Mouse (Mus musculus) cortical plate, adult 2 months (tissue): ENCODE measurements at regions not wholly inside any gene's neighbourhood (a gene's known extent, or its start where the extent isn't known, plus 50 kb on each side); places are given as distances from the start of the nearest gene placed in this dataset.

Experiments
- H3K27ac ChIP-seq: fragments of 200-500 bp; 2 replicates; pipeline ENCODE4 v1.5.1; 2012; ENCODE audit warnings: low read length, control low read depth, inconsistent platforms; ENCODE audit not compliant: insufficient read depth
- H3K4me1 ChIP-seq: fragments of 200-500 bp; 2 replicates; pipeline ENCODE4 v1.6.1; 2011; ENCODE audit warnings: low read length; ENCODE audit not compliant: control insufficient read depth, insufficient read depth
- H3K4me3 ChIP-seq: fragments of 200-500 bp; 2 replicates; pipeline ENCODE4 v1.5.1; 2011; ENCODE audit warnings: mild to moderate bottlenecking, low read length, control low read depth; ENCODE audit not compliant: insufficient read depth
- CTCF ChIP-seq: fragments of 200-500 bp; IDR thresholded peaks from 2 replicates; pipeline ENCODE4 v1.5.1; 2011; ENCODE audit warnings: mild to moderate bottlenecking, control low read depth, low read length; ENCODE audit not compliant: insufficient read depth; ENCODE audit errors: extremely low read depth
- POLR2A ChIP-seq: fragments of 200-500 bp; IDR thresholded peaks from 2 replicates; pipeline ENCODE4 v1.6.1; 2011; ENCODE audit warnings: mild to moderate bottlenecking, low read length, control low read depth; ENCODE audit not compliant: insufficient read depth; ENCODE audit errors: extremely low read depth

DNA sequence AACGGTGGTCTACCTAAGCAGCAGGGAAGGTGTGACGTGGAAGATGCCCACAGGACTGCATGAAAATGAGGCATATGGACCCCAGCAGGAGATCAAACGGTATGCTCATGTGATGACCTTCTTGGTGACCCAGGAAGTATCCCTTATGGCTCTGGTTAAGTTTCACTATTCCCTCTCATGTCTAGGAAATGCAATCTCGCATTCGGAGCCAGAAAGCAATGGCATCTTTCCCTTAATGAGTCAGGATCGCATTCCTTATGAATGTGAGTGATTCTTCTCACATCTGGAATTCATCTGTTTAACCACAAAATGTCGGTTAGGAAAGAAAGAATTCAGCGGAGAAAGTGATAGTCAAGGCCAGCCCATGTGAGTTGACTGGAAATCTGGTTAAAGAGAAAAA lies 593.7 kb downstream of the Ttll7 start:
- TF ChIP-seq POLR2A: no peak
- no peak for TF ChIP-seq CTCF

DNA sequence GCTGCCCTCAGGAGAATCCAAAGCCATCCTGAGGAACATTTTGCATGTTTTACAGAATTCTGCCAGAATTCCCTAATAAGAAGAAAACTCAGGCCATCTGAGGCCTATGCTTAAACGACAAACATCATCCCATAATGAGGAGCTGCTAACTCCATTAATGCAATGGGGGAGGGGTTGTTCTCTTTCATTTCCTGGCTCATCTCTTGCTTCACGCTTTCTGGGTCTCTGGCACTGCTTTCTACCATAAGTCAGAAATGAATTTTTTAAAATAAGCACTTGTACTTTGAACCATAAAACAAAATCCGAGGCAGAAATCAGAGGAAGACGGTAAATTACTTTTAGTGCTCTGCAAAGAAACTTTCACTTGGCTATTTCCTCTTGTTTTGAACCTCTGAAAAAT lies 600.0 kb downstream of the Ttll7 start:
- no peak for TF ChIP-seq POLR2A
- no peak for TF ChIP-seq CTCF
- no peaks in the 10 kb centered on the region for H3K4me1 ChIP-seq
- H3K4me3 ChIP-seq: no peak overlapping the region
- no peak overlapping the region for H3K27ac ChIP-seq

More for the DNA sequence above, 593.7 kb downstream of the Ttll7 start:
- Histone ChIP-seq H3K27ac (no peak overlapping the region), H3K4me3 (no peak overlapping the region), H3K4me1 (no peaks in the 10 kb centered on the region)

DNA sequence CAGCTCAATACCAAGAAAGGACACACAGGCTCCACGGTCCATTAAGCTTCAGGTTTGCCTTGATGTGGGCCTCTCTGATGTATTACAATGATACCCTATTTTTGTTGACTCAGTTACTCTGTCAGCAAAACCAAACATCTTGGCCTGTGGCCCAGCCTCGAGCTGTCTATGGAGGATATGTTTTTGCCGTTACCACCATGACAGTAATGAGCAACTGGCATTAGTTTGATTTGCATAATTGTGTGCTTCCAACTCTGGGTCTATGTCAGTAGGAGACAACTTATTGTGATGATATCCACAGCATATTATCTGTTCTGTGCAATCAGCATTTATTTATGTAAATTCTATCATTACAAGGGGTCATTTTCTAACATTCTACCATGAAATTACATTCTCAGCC lies 603.2 kb downstream of the Ttll7 start:
- no peak overlapping the region for H3K4me3 ChIP-seq
- H3K4me1 ChIP-seq: no peaks in the 10 kb centered on the region
- no peak overlapping the region for H3K27ac ChIP-seq
- TF ChIP-seq POLR2A (no peak), CTCF (no peak)

DNA sequence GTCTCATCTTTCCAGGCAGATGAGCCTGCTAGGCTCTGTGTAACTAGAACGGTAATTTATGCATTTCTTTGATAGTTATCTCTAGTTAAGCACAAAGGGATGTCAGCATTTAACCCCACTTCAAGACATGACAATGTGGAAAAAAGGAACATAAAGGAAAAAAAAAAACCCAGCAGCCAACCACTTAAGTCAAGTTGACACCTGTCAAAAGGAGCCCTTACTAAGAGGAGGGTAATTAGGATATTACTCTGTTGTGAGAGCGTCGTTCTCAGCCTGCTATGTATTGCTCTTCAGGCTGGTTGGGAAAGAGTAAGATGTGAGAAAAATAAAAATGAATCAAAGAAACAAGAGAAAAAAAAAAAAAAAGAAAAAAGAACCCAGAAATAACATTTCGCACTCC lies 604.1 kb downstream of the Ttll7 start:
- TF ChIP-seq POLR2A (no peak), CTCF (no peak)
- Histone ChIP-seq H3K4me3 (no peak overlapping the region), H3K27ac (no peak overlapping the region), H3K4me1 (no peaks in the 10 kb centered on the region)

DNA sequence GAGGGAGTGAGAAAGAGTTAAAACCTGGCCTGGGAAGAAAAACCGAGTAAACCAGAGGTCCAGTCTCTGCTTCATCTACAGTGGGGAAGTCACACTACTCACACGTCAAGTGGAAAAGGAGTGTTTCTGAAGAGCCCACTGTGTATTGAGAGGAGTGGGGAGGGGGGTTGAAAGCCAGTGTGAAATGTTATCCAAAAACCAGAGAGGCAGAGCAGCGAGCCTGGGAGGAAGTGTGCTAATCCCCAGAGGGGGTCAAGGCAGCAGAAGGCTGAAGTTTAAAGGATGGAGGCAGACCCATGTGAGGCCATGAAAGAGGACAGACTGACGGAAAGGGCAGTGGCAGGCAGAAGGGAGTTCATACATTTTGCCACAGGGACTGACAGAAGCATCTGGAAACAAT lies 605.9 kb downstream of the Ttll7 start:
- no peaks in the 10 kb centered on the region for H3K4me1 ChIP-seq

DNA sequence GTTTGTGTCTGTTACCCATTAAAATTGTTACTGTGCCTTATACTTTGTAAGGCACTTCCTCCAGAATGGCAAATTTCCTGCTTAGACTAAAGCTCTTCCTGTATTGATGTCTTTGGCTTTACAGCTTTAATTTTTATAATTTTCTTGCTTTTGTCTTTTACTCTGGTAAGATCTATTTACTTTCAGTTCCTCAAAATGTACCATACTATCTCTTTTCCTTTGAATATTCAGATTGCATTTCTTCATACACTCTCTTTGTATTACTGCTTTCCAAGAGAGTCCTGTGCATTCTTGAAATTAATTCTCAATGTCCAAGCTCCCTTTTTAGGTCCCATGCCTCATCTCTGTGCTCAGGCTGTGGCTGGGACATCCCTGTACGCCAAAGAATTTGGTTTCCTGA lies 627.7 kb downstream of the Ttll7 start:
- no peak for TF ChIP-seq POLR2A
- TF ChIP-seq CTCF: no peak
- Histone ChIP-seq H3K4me1 (no peaks in the 10 kb centered on the region), H3K27ac (no peak overlapping the region), H3K4me3 (no peak overlapping the region)

More for the DNA sequence above, 605.9 kb downstream of the Ttll7 start:
- TF ChIP-seq POLR2A (no peak), CTCF (no peak)
- H3K27ac ChIP-seq: no peak overlapping the region
- H3K4me3 ChIP-seq: no peak overlapping the region
